Mouse (Mus musculus): Measurements from ENCODE around the gene Auh. TPM values are rescaled to one million over a fixed set of nuclear protein-coding genes. Genes with fewer than 3 reads are reported as not detected.

Gene Auh
- total RNA-seq, 2 experiments from 2014 or later: 108 to 111 TPM

GRCm38 (mm10) chr13:52843536-52844178, 85.8 kb downstream of the Auh start:
- DNase-seq (ENCODE audit: low spot score in 2 of 2): peak in 1 of 2 experiments; percentile 28

- DNase-seq (ENCODE audit: low spot score in 2 of 2): no peak
Measured at GRCm38 (mm10) chr13:52836231-52836630, 93.2 kb downstream of the Auh start.

GRCm38 (mm10) chr13:52834591-52834990, 94.9 kb downstream of the Auh start:
- DNase-seq (ENCODE audit: low spot score in 2 of 2): no peak

GRCm38 (mm10) chr13:52833748-52834147, 95.7 kb downstream of the Auh start:
- DNase-seq (ENCODE audit: low spot score in 2 of 2): no peak

- no peak for DNase-seq (ENCODE audit: low spot score in 2 of 2)
Measured at GRCm38 (mm10) chr13:52833220-52833619, 96.3 kb downstream of the Auh start.

- no peak for DNase-seq (ENCODE audit: low spot score in 2 of 2)
Measured at GRCm38 (mm10) chr13:52832481-52833170, 96.9 kb downstream of the Auh start.

- no peak for DNase-seq (ENCODE audit: low spot score in 2 of 2)
Measured at GRCm38 (mm10) chr13:52831037-52831757, 98.3 kb downstream of the Auh start.

- peak in 1 of 2 experiments; percentile 15 for DNase-seq (ENCODE audit: low spot score in 2 of 2)
Measured at GRCm38 (mm10) chr13:52828946-52829523, 100.4 kb downstream of the Auh start.

GRCm38 (mm10) chr13:52828217-52828616, 101.3 kb downstream of the Auh start:
- DNase-seq (ENCODE audit: low spot score in 2 of 2): no peak

GRCm38 (mm10) chr13:52826666-52827065, 102.8 kb downstream of the Auh start:
- DNase-seq (ENCODE audit: low spot score in 2 of 2): no peak

- no peak for DNase-seq (ENCODE audit: low spot score in 2 of 2)
Measured at GRCm38 (mm10) chr13:52824754-52825153, 104.7 kb downstream of the Auh start.

- peak in 1 of 2 experiments; percentile 46 for DNase-seq (ENCODE audit: low spot score in 2 of 2)
Measured at GRCm38 (mm10) chr13:52822165-52823149, 107.0 kb downstream of the Auh start.

- no peak for DNase-seq (ENCODE audit: low spot score in 2 of 2)
Measured at GRCm38 (mm10) chr13:52821571-52821970, 107.9 kb downstream of the Auh start.

GRCm38 (mm10) chr13:52819901-52820300, 109.6 kb downstream of the Auh start:
- DNase-seq (ENCODE audit: low spot score in 2 of 2): no peak

GRCm38 (mm10) chr13:52818760-52819159, 110.7 kb downstream of the Auh start:
- no peak for DNase-seq (ENCODE audit: low spot score in 2 of 2)

- peak; percentile 57 to 70 for DNase-seq (ENCODE audit: low spot score in 2 of 2)
Measured at GRCm38 (mm10) chr13:52817991-52818491, 111.4 kb downstream of the Auh start.

GRCm38 (mm10) chr13:52813750-52814149, 115.7 kb downstream of the Auh start:
- no peak for DNase-seq (ENCODE audit: low spot score in 2 of 2)

GRCm38 (mm10) chr13:52812549-52813515, 116.6 kb downstream of the Auh start:
- DNase-seq (ENCODE audit: low spot score in 2 of 2): no peak

- no peak for DNase-seq (ENCODE audit: low spot score in 2 of 2)
Measured at GRCm38 (mm10) chr13:52807722-52808121, 121.8 kb downstream of the Auh start.
